Mouse (Mus musculus) B cell, adult 2 months (primary cell): ENCODE data around the gene Asgr2.
"Not testable (repeated sequence)": the region's sequence is repeated elsewhere in the genome, so short reads cannot be mapped to it uniquely, and the experiment has no call there.

Source experiments
- DNase-seq, 2 experiments: peaks; one replicate each; pipeline ENCODE4 v3.0.0; 2022

Gene Asgr2

DNA sequence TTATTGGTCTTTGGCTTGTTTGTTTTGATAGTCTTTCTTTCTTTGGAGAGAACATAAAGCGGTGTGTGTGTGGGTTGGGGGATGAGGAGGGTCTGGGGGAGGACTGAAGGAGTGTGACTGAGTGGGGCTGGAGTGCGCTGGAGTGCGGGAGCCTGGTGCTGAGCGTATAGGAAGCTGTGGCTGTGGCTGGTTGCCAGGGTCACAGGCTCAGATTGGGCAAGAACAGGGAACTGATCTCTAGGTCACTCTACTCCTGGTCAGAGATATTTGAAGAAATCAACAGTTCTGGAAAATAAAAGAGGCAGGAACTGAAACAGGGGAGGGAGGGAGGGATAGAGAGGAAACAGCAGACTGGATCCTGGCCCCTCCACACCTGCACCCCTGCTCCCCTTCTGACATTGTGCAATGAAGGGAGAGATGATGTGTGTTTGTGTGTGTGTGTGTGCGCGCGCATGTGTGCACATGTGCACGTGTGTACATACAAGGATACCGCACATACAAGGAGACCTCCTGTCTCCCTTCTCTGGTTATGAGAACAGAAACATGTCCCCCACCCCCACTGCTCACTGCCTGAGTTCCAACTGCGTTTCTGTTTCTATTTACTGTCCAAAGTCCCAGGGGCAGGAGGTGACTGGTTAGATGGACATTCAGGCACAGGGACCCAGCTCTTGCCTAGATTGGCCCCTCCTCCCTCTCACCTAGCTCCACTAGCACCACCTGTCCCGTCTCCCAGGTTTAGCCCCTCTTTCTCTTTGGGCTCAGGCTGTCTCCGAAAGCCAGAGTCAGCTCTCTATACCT lies at the start of gene Asgr2:
TSS of gene Asgr2 (plus strand) at position 659 of the 798 bp plus-strand sequence.
- DNase-seq: no peak

DNA sequence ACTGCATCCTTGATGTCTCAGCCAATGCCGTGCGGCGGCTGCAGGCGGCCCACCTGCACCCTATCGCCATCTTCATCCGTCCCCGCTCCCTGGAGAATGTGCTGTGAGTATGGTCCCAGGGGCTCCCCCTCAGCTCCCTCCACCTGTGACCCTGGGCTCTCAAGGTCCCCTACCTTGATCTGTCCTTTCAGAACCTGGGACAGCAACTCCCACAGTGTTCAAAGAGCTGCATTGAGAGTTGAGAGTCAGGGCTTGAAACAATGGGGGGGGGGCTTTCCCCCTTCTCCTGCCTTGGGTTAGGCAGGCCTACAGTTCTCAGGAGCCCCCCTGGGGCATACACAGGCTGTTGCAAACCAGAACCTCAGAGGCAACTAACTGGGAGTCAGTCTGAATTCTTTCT lies 48.8 kb upstream of the Asgr2 start:
- DNase-seq: no peak

GRCm38 (mm10) chr11:70045435-70045834 lies 47.0 kb upstream of the Asgr2 start:
- no peak for DNase-seq

DNA sequence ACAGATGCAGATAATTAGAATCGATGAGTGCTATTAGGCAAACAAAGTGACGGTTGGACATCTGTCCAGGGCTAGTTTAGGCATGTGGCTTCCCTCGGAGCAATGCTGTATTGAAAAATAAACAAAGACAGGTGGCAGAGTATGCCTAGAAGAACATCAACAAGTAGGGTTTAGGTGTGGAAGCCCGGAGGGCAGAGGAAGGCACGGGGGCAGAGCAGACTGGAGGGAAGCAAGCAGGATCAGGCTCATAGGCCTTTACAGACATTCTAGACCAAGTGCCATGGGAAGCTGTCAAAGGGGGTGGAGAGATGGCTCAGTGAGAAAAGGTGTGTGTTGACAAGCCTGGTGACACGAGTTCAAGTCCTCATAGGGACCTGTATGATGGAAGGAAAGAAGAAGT lies 43.1 kb upstream of the Asgr2 start:
- DNase-seq: no peak

GRCm38 (mm10) chr11:70049816-70050215 lies 42.6 kb upstream of the Asgr2 start:
- DNase-seq: peak; percentile 36 to 47

- DNase-seq: no peak
Measured at GRCm38 (mm10) chr11:70053156-70053555, 39.3 kb upstream of the Asgr2 start.

GRCm38 (mm10) chr11:70053898-70054570 lies 38.4 kb upstream of the Asgr2 start, which contains the start of gene Asgr1:
Gene Asgr1 (plus strand): TSS chr11:70054085.
- DNase-seq: no peak

DNA sequence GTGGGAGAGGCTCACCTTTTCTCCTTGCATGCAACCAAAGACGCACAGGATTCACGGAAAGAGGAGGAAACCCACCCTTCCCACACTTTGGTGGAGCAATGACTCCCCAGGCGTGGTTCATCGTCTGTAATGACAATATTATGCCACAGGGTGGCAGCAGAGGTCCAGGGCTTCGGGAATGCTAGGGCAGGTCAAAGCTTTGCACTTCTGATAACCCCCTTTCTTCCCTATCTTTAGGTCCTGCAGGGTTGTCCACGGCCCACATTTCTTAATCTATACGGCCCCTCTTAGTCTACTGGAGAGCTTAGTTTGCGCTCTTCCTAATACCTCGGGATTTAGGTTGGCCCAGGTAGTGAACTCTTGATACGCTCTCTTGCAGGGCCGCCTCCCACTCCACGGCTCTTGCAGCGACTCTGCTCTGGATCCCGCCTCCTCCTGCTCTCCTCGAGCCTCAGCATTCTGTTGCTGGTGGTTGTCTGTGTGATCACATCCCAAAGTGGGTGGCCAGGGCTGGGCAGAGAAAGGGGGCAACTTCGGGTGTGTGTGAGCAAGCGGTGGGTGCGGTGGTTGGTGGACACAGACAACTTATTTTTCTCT lies 36.7 kb upstream of the Asgr2 start:
- DNase-seq: peak; percentile 84 to 85

DNA sequence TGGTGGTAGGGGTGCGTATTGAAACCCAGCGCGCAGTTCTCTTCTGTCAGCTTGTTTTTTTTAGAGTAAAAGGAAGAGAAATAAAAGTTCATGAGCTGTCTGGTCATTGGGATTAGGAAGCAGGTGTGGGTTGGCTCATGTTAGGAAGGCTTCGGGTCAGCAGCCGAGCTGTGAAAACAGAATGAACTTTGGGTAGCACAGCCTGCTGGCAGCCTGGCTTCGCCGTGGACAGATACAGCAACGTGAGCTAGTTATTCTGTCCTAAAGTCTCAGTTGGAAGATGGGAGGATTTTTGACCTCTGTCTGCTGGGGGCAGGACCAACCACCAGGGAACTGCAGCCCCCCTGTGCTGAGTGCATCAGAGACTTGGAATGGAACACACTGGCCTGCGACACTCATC lies 34.6 kb upstream of the Asgr2 start:
- DNase-seq: no peak

- DNase-seq: no peak
Measured at GRCm38 (mm10) chr11:70059930-70060329, 32.5 kb upstream of the Asgr2 start.

DNA sequence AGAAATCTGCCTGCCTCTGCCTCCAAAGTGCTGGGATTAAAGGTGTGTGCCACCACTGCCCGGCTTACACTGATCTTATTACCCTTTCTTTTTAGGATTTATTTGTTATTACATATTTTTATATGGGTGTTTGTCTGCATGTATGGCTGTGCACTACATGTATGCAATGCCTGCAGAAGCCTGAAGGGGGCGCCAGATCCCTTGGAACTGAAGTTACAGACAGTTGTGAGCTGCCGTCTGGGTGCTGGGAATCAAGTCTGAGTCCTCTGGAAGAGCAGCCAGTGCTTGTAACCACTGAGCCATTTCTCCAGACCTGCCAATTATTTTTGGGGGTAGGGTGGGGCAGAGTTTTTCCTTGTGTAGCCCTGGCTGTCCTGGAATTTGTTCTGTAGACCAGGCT lies 29.4 kb upstream of the Asgr2 start:
- DNase-seq: no peak

DNA sequence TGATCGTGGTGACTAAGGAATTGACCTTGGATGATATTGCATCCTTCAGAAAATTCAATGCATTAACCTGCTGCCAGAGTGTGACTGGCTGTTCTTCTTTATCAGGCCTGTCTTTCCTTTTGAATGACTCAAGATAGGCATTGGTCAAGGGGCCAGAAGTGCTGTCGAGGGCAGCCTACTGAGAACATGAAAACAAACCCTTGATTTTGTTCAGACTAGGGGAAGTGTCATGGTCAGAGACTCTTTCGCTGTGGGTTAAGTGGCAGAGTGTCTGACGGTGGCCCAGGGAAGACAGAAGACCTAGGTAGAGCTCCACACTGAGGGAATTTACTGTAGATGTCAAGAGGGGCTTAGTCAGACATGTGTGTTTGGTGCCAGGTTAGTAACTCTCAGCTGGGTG lies 25.7 kb upstream of the Asgr2 start:
- DNase-seq: no peak

DNA sequence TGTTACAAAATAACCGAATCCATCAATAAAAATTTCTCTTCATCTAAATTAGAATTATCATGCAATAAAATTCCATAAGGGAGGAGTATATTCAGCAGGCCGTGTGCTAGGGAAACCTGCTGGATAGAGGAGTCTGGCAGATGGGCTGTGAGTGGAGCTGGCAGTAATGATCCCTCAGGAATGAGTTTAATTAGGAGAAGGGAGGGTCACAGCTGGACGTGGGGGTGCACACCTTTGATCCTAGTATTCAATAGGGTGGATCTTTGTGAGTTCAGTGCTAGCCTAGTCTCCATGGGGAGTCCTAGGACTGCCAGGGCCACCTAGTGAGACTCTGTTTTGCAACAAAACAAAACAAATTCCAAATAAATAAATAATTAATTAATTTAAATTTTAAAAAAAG lies 24.2 kb upstream of the Asgr2 start:
- no peak for DNase-seq

GRCm38 (mm10) chr11:70070057-70070456 lies 22.4 kb upstream of the Asgr2 start:
- DNase-seq: no peak

GRCm38 (mm10) chr11:70070603-70071002 lies 21.8 kb upstream of the Asgr2 start:
- DNase-seq: not testable (repeated sequence)

DNA sequence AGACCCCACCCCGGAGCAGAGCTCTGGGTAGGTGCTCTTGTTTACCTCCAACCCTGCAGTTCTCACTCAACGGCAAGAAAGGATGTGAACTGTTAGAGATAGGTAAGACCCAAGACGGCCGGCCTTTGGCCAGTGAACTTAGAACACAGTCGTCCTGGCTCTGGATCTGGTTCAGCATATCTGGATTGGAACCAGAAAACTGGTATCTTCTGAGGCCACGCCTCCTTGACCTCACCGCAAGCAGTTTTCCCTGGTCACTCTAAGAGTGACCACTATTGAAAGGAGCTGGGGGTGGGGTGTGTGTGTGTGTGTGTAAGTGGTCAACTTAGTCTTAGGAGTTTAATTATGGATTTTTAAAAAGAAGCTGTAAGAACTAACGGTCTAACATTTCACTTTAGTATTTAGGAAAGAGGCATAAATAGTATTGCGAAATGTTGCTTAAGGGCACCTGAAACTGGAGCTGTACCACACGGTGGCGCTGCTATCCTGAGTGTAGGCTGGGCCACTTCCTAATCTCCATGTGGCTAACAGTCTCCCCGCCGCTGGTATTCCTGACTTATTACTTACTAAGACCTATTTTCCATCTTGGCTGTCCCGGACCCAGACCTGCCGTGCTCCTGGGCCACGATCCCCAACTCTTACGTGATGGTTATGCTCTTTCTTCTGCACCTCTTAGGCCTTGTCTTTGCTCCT lies 17.9 kb upstream of the Asgr2 start:
- peak; percentile 58 to 64 for DNase-seq

- DNase-seq: no peak
Measured at GRCm38 (mm10) chr11:70075581-70075980, 16.9 kb upstream of the Asgr2 start.

DNA sequence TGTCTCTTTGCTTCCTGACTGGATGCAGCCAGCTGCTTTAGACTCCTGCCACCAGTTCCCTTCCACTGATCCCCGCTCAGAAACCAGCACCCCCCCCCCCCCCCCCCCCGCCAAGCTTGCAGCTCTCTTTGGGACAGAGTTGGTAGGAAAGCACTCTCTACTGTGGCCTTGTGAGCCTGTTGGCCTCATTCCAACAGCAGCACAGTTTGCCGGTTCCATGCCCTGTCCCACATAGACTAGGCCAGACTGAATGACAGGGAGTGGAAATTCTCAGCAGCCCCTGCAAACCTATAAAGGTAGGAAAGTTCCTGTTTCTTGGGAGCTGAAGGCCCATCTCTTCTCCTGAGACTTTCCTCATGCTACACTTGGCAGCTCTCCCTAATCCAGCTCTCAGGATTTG lies 15.0 kb upstream of the Asgr2 start:
- DNase-seq: no peak

DNA sequence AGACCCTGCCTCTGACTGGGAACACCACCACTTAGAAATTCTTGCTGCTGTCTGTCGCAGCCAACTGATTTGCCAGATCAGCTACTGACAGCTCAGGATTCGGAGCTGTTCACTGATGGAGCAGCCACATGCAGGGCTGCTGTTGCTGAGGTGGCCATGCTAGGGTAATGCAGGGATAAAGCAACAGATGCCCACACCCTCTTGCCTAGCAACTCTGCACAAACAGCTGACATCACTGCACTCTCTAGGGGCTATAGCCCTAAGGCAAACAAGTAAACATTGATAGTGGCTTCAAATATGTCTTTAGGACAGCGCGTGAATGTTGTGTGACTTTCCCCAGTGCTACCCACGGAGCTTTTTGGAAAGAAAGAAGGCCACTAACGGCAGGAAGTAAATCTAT lies 13.3 kb upstream of the Asgr2 start:
- DNase-seq: no peak

DNA sequence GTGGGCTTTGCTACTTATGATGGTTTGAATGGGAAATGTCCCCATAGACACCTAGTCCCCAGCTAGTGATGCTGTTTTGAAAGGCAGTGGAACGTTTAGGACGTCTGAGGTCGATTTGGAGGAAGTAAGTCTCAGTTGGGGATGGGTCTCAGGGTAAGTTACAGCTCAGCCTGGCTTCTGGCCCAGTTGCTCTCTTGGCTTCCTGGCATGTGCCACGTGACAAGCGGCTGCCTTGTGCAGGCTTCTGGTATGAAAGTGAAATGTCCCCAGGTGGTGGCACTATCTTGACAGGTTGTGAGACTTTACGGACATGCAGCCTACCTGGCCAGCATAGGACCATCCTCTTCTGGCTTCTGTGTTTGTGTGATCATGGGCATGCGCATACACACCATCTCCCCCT lies 12.5 kb upstream of the Asgr2 start:
- peak; percentile 40 to 45 for DNase-seq

GRCm38 (mm10) chr11:70080803-70081590 lies 11.4 kb upstream of the Asgr2 start:
- DNase-seq: peak; percentile 11 to 17

- peak in 1 of 2 experiments; percentile 2 for DNase-seq
Measured at GRCm38 (mm10) chr11:70084563-70084962, 7.9 kb upstream of the Asgr2 start.
